Mouse (Mus musculus) urinary bladder, postnatal 10 days (tissue): ENCODE measurements around the gene Mbnl2.

Source experiments
- DNase-seq: peaks from one replicate; pipeline ENCODE4 v3.0.0; 2022; ENCODE audit warnings: low spot score

Mbnl2 gene

DNA sequence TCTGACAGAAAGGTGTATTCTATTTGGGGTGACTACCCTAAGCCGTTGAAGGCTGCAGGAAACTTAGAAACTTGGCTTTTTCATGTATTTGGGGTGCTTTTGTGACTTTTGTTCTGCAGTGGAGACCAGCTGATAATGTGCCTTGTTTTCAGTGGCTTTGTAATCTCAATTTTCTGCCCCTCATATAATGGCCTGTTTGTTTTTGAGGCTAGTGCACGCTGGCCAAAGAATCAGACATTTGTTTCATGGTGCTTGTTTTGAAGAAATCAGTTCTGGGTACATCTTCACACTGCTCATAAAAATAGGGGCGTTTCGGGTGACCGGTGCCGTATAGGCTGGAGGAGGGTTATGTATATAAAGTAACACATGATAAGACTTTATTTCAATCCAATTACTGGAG lies 22.4 kb downstream of the Mbnl2 start:
- DNase-seq = no peak

DNA sequence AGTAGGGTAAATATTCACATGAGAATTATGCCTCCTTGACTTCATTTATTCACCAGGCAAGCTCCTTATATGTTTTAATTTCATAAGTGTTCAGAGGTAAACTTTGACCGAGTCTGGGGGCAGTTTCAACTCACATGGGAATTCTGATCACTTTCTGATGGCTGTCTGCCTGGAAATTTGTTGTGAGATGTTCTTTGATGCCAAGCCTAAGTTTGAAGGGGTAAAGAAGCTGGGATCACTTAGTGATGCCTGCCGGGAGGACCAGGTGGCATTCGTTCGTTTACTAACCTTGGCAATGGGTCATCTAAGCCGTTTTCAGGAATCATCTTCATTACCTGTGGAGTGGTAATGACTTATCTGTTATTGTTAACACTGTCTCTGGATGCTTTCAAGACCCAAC lies 23.0 kb downstream of the Mbnl2 start:
- no peak for DNase-seq

- DNase-seq = no peak
These were observed 24.2 kb downstream of the Mbnl2 start for GRCm38 (mm10) chr14:120299716-120300115.

DNA sequence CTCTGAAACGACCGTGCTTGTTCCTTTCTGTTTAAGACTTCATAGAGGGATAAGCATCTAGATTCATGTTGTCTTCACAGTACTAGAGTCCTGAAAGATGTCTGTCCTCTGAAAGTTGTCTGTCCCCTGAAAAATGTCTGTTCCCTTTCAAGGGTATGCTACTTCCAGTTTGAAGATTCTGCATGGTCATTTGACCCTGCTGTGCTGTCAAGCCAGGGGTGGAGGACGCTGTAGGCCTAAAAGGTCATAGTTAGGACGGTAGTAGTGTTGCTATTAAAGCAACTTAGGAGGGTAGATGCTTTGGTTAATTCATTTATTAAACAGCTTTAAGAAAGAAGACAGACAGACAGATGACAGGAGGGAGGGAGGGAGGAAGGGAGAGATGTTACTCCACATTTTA lies 24.7 kb downstream of the Mbnl2 start:
- no peak for DNase-seq

- no peak for DNase-seq
These were observed 25.3 kb downstream of the Mbnl2 start for GRCm38 (mm10) chr14:120300814-120301213.

DNA sequence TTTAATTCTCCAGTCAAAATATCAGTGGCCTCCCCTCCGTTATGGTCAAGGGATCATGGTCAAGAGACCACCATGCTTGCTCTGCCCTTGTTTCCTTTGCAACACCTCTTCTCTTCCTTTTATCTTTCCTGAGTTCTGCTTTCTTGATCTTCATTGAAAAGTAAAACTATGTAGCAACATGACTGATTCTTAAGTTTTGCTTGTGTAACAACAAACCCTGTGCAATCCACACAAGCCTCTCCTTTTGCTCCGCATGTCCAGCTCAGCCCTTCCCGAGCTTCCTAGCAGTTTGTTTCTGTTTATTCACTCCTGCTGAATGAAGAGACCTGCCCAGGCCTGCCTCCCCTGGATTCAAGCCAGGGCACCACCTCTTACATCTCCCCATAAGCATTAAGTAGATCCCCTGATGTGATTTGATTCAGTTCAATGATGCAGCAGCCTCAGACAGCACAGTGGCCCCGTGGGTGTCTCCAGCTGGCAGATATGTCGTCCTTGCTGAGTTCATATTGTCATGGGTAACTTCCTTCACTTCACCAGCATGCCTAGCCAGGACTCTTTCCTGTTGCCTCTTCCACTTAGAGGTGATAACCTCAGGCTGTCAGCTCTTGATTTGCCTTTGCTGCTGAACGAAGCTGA lies 27.6 kb downstream of the Mbnl2 start:
- no peak for DNase-seq

- DNase-seq = no peak
These were observed 30.8 kb downstream of the Mbnl2 start for GRCm38 (mm10) chr14:120306229-120306628.

GRCm38 (mm10) chr14:120307356-120307755 lies 31.9 kb downstream of the Mbnl2 start:
- no peak for DNase-seq

DNA sequence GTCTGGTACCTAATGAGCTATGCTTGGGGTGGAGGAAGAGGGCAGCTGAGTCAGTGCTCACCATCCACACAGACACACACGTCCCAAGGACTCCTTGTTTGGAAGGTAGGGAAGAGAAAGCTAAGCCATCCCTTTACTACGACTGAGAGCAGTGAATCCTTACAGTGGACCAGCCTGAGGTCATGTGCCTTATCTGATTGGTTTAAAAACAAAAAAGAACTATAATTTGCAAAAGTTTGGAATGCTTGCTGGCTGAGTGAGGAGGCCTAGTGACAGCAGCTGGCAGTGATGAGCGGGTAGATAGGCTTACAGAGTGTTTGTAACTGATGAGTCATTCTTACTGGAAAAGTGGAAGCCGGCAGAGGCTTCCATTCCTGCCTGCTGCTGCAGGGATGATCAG lies 32.5 kb downstream of the Mbnl2 start:
- no peak for DNase-seq

GRCm38 (mm10) chr14:120309691-120310090 lies 34.2 kb downstream of the Mbnl2 start:
- DNase-seq = no peak

GRCm38 (mm10) chr14:120311330-120312097 lies 36.0 kb downstream of the Mbnl2 start:
- no peak for DNase-seq

GRCm38 (mm10) chr14:120312661-120313406 lies 37.4 kb downstream of the Mbnl2 start:
- no peak for DNase-seq

- DNase-seq = no peak
These were observed 38.0 kb downstream of the Mbnl2 start for GRCm38 (mm10) chr14:120313466-120313865.

- DNase-seq = no peak
These were observed 40.3 kb downstream of the Mbnl2 start for GRCm38 (mm10) chr14:120315721-120316120.

- DNase-seq = no peak
These were observed 43.0 kb downstream of the Mbnl2 start for GRCm38 (mm10) chr14:120318326-120318935.

DNA sequence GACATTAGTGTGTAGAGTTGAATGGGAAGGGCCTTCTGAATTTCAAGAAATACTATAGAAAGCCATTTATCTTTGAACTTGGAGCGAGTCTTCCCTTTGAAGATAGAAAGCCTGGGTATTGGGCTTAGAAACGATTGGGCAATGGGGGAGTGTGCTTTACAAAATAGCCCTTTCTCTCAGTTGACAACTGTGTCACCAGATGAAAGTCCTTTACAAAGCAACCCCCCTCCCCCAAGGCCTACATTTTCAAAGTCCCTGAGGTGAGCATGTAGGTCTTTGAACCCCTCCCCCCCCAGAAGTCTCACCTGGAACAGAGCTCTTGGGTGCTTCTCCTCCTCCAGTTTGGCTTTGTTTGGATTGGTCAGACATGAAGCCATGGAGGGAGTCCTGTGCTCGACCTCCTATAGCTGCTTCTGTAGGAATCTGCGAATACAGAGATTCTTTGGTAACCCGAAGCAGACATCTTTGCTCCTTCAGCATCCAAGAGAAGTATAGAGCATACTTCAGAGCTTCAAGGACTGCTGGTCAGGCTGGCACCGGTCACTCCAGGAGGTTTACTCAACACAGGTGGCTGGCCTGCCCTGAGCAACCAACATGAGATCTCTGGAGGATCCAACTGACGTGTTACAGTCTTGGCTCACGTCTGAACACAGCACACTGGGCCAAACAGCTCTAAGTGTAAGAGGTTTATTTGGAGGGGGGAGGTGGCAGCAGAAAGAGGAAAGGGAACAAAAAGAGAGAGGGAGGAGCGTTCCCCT lies 43.7 kb downstream of the Mbnl2 start:
- DNase-seq = no peak

DNA sequence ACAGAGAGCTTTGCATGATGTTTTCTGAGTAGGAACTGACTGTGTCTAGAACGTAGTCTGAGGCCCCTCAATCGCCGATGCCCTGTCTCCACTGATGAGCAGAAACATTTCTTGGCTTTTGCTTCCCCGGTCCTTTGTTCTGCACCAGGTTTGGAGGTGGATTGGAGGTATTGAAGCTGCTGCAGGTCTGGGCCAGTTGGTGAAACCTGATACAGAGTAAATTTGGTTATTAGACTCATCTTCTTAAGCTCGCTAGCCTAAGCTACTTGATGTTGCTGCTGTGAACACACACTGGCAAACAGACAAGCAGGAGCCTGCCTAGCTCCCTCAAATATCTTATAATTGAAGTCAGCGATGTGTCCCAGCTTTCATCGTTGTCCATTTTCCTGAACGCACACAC lies 46.6 kb downstream of the Mbnl2 start:
- no peak for DNase-seq

GRCm38 (mm10) chr14:120323111-120323510 lies 47.6 kb downstream of the Mbnl2 start:
- no peak for DNase-seq

GRCm38 (mm10) chr14:120324061-120324791 lies 48.8 kb downstream of the Mbnl2 start:
- DNase-seq = no peak

GRCm38 (mm10) chr14:120324883-120325480 lies 49.5 kb downstream of the Mbnl2 start:
- no peak for DNase-seq

GRCm38 (mm10) chr14:120325673-120326072 lies 50.2 kb downstream of the Mbnl2 start:
- no peak for DNase-seq
